22 mouse cellular contexts compared by ENCODE assay signal in the genomic region with DNA sequence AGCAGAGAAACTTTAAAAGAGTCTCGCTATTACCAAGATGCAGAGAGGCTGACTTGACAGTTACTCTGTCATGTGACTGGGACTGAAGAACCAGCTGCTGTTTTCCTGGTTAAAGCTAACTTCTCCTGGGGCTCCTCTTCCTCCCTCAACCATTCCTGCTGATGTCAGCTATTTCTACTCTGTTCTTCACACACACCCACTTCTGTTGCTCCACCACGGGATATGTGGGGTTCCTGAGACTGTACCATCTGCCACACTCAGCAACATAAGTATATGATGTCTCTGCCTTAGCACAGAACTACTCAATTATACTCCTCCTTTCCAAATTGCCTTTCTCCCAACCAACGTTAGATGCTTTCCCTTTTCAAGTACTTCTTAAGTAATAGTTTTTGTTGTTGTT. TPM values are rescaled to one million over a fixed set of nuclear protein-coding genes. Genes with fewer than 3 reads are reported as not detected.
A peak's percentile ranks its signal among the peaks of the same experiment; 100 is the strongest.
DNase-seq lines count a peak whose midpoint lies in the region; ATAC-seq and TF ChIP-seq lines count a peak whose summit lies in the region.
"Had no signal": no experiment of that assay in that cellular context is flagged by ENCODE, and none has a peak within 500 bp of the region (broad histone marks: within the 10 kb centered on the region; RNA-seq: fewer than 3 reads in every experiment).

No protein-coding gene starts in this region.

- no peaks in the 10 kb centered on the region; the same call in 1 of the 2 replicates for H3K36me3 ChIP-seq in forebrain, postnatal 0 days (ENCODE audit: insufficient read depth)
- H3K36me3 ChIP-seq in forebrain, embryonic 13.5 days (ENCODE audit: poor library complexity, severe bottlenecking), result no peaks in the 10 kb centered on the region
- no peaks in the 10 kb centered on the region for H3K36me3 ChIP-seq in CH12.LX (replicated peaks in 1 of 2; ENCODE audit: control insufficient read depth in 1 of 2, insufficient read depth in 1 of 2, low read length in 1 of 2)
- H3K36me3 ChIP-seq: embryonic facial prominence, embryonic 10.5 days; hindbrain, embryonic 13.5 days; kidney, embryonic 15.5 days; limb, embryonic 15.5 days; neural tube, embryonic 12.5 days had no signal

- ATAC-seq in forebrain, postnatal 0 days, result peak; percentile 64
- no peak for ATAC-seq in forebrain, embryonic 13.5 days
- ATAC-seq: intestine, embryonic 16.5 days had no signal

- H3K4me1 ChIP-seq in forebrain, postnatal 0 days (ENCODE audit: insufficient read depth), result no peaks in the 10 kb centered on the region
- H3K4me1 ChIP-seq in forebrain, embryonic 13.5 days, result no peaks in the 10 kb centered on the region
- H3K4me1 ChIP-seq in CH12.LX (ENCODE audit: control insufficient read depth in 1 of 2, insufficient read depth in 2 of 2), result peaks cover 0 to 3% of the 10 kb centered on the region in 2 experiments; a peak in 2 of 4 replicates
- H3K4me1 ChIP-seq: heart, embryonic 10.5 days; kidney, embryonic 15.5 days; megakaryocyte, embryonic 14.5 days; neural tube, embryonic 12.5 days had no signal

- TF ChIP-seq CTCF in forebrain, postnatal 0 days (IDR thresholded peaks at IDR 0.05; ENCODE audit: low read depth), result no peak
- no peak for TF ChIP-seq CTCF in CH12.LX (conservative IDR thresholded peaks at IDR 0.05 in 1 of 2, IDR thresholded peaks at IDR 0.05 in 1 of 2; ENCODE audit: low read depth in 2 of 2, low read length in 2 of 2)

- no peak for DNase-seq in forebrain, postnatal 0 days
- no peak for DNase-seq in CH12.LX (ENCODE audit: extremely low read depth)
- peak; percentile 48 to 57 for DNase-seq in layer of hippocampus, adult 8-10 months (ENCODE audit: low spot score in 2 of 2)
- peak; percentile 59 to 66 for DNase-seq in left cerebral cortex, postnatal 36 days (ENCODE audit: low spot score in 2 of 2)
- no peak for DNase-seq in spleen, adult 18-20 months
- no peak for DNase-seq in thymus, postnatal 36 days
- DNase-seq in kidney, postnatal 25 days, result no peak
- DNase-seq: adrenal gland, adult 8-10 months; cerebellum, adult 18-20 months; gastrocnemius, postnatal 25 days; heart, postnatal 10 days; lung, postnatal 10 days; thymus, adult 2 months had no signal

- no peaks in the 10 kb centered on the region for H3K9me3 ChIP-seq in forebrain, postnatal 0 days (ENCODE audit: low read length)
- no peaks in the 10 kb centered on the region for H3K9me3 ChIP-seq in forebrain, embryonic 13.5 days (replicated peaks)
- peaks cover 3% of the 10 kb centered on the region for H3K9me3 ChIP-seq in CH12.LX (replicated peaks; ENCODE audit: low read length)
- H3K9me3 ChIP-seq: embryonic facial prominence, embryonic 10.5 days; hindbrain, embryonic 13.5 days; kidney, embryonic 15.5 days; limb, embryonic 15.5 days; neural tube, embryonic 12.5 days had no signal

- no peak for TF ChIP-seq RAD21 in CH12.LX (IDR thresholded peaks at IDR 0.05; ENCODE audit: low read depth, low read length)

- no peak for TF ChIP-seq POLR2A in CH12.LX (IDR thresholded peaks at IDR 0.05; ENCODE audit: low read depth, low read length)

- intact Hi-C loops in left cerebral cortex, postnatal 36 days (cut with DNase I), result no loop called here

- H3K4me2 ChIP-seq in forebrain, postnatal 0 days (ENCODE audit: low read depth), result no peak overlapping the region
- no peak overlapping the region for H3K4me2 ChIP-seq in forebrain, embryonic 13.5 days
- no peak overlapping the region for H3K4me2 ChIP-seq in CH12.LX (ENCODE audit: insufficient read depth, low read depth, poor library complexity, severe bottlenecking)
- H3K4me2 ChIP-seq: hindbrain, embryonic 13.5 days; kidney, embryonic 15.5 days; limb, embryonic 15.5 days; neural tube, embryonic 12.5 days had no signal

- no peaks in the 10 kb centered on the region for H3K79me2 ChIP-seq in CH12.LX (replicated peaks; ENCODE audit: control insufficient read depth, extremely low read depth, insufficient read depth, poor library complexity, severe bottlenecking)

- H3K27ac ChIP-seq in forebrain, postnatal 0 days (ENCODE audit: low read depth, low read length), result no peak overlapping the region
- no peak overlapping the region for H3K27ac ChIP-seq in forebrain, embryonic 13.5 days
- no peak overlapping the region for H3K27ac ChIP-seq in CH12.LX (ENCODE audit: insufficient read depth, low read depth)
- H3K27ac ChIP-seq: embryonic facial prominence, embryonic 10.5 days; heart, embryonic 10.5 days; hindbrain, embryonic 13.5 days; kidney, embryonic 15.5 days; limb, embryonic 15.5 days; neural tube, embryonic 12.5 days had no signal

- dilution Hi-C loops in CH12.LX (cut with MboI; ENCODE audit: extremely low pct_ligation_motif_present, extremely low pct_unique_long_range_greater_than_20kb, low sequenced_read_pairs), result no loop called here

- no peak overlapping the region for H3K9ac ChIP-seq in forebrain, postnatal 0 days
- no peak overlapping the region for H3K9ac ChIP-seq in forebrain, embryonic 13.5 days
- no peak overlapping the region for H3K9ac ChIP-seq in CH12.LX (ENCODE audit: insufficient read depth, low read depth)
- H3K9ac ChIP-seq: hindbrain, embryonic 13.5 days; kidney, embryonic 15.5 days; limb, embryonic 15.5 days; neural tube, embryonic 12.5 days had no signal

- 59% methylated on average over 3 of the region's 3 CpGs for WGBS in forebrain, postnatal 0 days
- WGBS in forebrain, embryonic 13.5 days, result 81% methylated on average over 3 of the region's 3 CpGs

- in situ Hi-C loops in CH12.LX (cut with MboI; ENCODE audit: low pct_ligation_motif_present, low pct_unique_long_range_greater_than_20kb, low sequenced_read_pairs), result loop anchor here (25.0 kb wide), 1 partner anchor 282 kb away; no protein-coding TSS in a partner anchor

- no peaks in the 10 kb centered on the region for H3K27me3 ChIP-seq in forebrain, postnatal 0 days (ENCODE audit: insufficient read depth, low read length)
- no peaks in the 10 kb centered on the region for H3K27me3 ChIP-seq in forebrain, embryonic 13.5 days
- H3K27me3 ChIP-seq in CH12.LX (replicated peaks), result no peaks in the 10 kb centered on the region
- H3K27me3 ChIP-seq: hindbrain, embryonic 13.5 days; kidney, embryonic 15.5 days; limb, embryonic 15.5 days; neural tube, embryonic 12.5 days had no signal

- H3K4me3 ChIP-seq in forebrain, postnatal 0 days (ENCODE audit: low read depth, low read length), result no peak overlapping the region
- H3K4me3 ChIP-seq in forebrain, embryonic 13.5 days, result no peak overlapping the region
- no peak overlapping the region for H3K4me3 ChIP-seq in CH12.LX (replicated peaks in 1 of 3; ENCODE audit: low read depth in 2 of 3, low read length in 2 of 3, poor library complexity in 1 of 3)
- H3K4me3 ChIP-seq: embryonic facial prominence, embryonic 10.5 days; heart, embryonic 10.5 days; hindbrain, embryonic 13.5 days; kidney, embryonic 15.5 days; limb, embryonic 15.5 days; megakaryocyte, embryonic 14.5 days; neural tube, embryonic 12.5 days had no signal

- TF ChIP-seq EP300 in CH12.LX (IDR thresholded peaks at IDR 0.05; ENCODE audit: low read length), result no peak

TF ChIP-seq in CH12.LX, 34 proteins besides CTCF, POLR2A, EP300 and RAD21:
- TF ChIP-seq USF1 (IDR thresholded peaks at IDR 0.05; ENCODE audit: low read depth, low read length) (no peak), ZKSCAN1 (IDR thresholded peaks at IDR 0.05; ENCODE audit: borderline replicate concordance, low read depth, low read length) (no peak), MAFK (IDR thresholded peaks at IDR 0.05; ENCODE audit: insufficient replicate concordance, low read length) (peak; percentile 74; the same call in 1 of the 2 replicates), ZC3H11A (IDR thresholded peaks at IDR 0.05; ENCODE audit: low read depth, low read length) (no peak), E2F4 (IDR thresholded peaks at IDR 0.05; ENCODE audit: insufficient replicate concordance, low read depth, low read length) (no peak), CHD1 (IDR thresholded peaks at IDR 0.05; ENCODE audit: low read depth, low read length) (no peak), BHLHE40 (IDR thresholded peaks at IDR 0.05; ENCODE audit: low read depth, low read length) (no peak)

RNA-seq across cellular contexts. Expression of gene Fam189a2, which starts 50.2 kb away (rescaled TPM):
- 8.2 and 8.4 TPM in 2 replicates for total RNA-seq in forebrain, postnatal 0 days (2014; rRNA removed)
- 1.8 and 2.5 TPM in 2 replicates for polyA plus RNA-seq in forebrain, postnatal 0 days (2015; fragmentation: Nextera tagmentation; extraction: Ambion mirVana)
- 0.35 and 0.47 TPM in 2 replicates for polyA plus RNA-seq in forebrain, embryonic 13.5 days (2015; fragmentation: Nextera tagmentation; extraction: Ambion mirVana)
- total RNA-seq in CH12.LX (2012; rRNA removed), result not detected in 2 replicates
- not detected in 2 replicates for total RNA-seq in CH12.LX (2014; rRNA removed)
- not detected in 2 replicates for polyA plus RNA-seq in CH12.LX (2012; ENCODE audit: insufficient read length, low read depth)
- total RNA-seq in layer of hippocampus, adult 8-10 months (2022), result 10 to 100 TPM in 2 of 4 experiments, 1 to 10 TPM in 2; 7.4 to 11.4 (median 10.4) TPM
- 10 to 100 TPM; 10.4 to 10.5 TPM for total RNA-seq in left cerebral cortex, postnatal 36 days (2021)

Comparison
In these comparisons a context has a peak if more than half of its experiments do, and no peak if none do; other contexts are left out.
1. DNase-seq: peak in layer of hippocampus, adult 8-10 months (2 of 2) and left cerebral cortex, postnatal 36 days (2 of 2); none in forebrain, postnatal 0 days (single experiment), CH12.LX (single experiment), spleen, adult 18-20 months (0 of 2), thymus, postnatal 36 days (0 of 2) and kidney, postnatal 25 days (0 of 2).